Mouse (Mus musculus) NIH3T3 (cell line): ENCODE results near the gene Atxn10.

Experiments
- DNase-seq: peaks from one replicate; pipeline ENCODE4 v3.0.0-alpha.2; 2012; ENCODE audit warnings: low read depth

The Atxn10 gene

DNA sequence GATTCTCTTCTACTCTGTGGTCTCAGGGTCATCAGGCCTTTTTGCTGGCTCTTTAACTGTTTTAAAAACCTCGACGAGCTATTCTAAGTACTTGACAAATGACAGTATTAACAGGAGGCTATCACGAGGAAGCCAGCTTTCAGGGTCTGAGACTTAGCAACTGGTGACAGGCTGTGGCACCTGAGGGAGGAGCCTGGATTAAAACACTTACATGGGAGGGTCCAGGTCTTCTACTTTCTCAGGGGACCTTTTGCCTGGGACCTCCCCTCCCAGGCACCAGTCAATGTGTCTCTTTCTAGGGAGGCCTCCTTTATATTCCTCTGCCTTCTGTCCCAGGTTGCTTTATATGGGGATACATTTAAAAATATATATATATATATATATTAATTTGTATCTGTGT, 1.8 kb upstream of the Atxn10 start:
- no peak for DNase-seq

GRCm38 (mm10) chr15:85336301-85336991, 401 bp downstream of the Atxn10 start:
- DNase-seq = peak; percentile 90

GRCm38 (mm10) chr15:85337219-85337618, 1.2 kb downstream of the Atxn10 start:
- DNase-seq = peak; percentile 43

- no peak for DNase-seq
Measured at GRCm38 (mm10) chr15:85337979-85338378, 1.9 kb downstream of the Atxn10 start.

GRCm38 (mm10) chr15:85342246-85342645, 6.2 kb downstream of the Atxn10 start:
- DNase-seq = no peak

DNA sequence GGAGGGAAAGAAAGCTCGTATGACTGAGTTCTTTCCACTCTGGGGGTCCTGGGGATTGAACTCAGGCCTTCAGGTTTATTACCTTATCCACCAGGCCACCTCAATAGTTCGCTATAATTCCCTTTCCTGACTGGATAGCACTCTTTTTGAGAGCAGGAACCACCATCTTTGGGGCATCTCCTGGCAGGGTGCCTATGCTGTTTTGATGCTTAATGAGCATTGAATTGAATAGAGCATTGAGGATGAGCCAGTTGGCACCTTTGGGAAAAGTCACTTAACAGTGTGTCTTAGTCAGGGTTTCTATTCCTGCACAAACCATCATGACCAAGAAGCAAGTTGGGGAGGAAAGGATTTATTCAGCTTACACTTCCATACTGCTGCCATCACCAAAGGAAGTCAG, 8.6 kb downstream of the Atxn10 start:
- DNase-seq = no peak

DNA sequence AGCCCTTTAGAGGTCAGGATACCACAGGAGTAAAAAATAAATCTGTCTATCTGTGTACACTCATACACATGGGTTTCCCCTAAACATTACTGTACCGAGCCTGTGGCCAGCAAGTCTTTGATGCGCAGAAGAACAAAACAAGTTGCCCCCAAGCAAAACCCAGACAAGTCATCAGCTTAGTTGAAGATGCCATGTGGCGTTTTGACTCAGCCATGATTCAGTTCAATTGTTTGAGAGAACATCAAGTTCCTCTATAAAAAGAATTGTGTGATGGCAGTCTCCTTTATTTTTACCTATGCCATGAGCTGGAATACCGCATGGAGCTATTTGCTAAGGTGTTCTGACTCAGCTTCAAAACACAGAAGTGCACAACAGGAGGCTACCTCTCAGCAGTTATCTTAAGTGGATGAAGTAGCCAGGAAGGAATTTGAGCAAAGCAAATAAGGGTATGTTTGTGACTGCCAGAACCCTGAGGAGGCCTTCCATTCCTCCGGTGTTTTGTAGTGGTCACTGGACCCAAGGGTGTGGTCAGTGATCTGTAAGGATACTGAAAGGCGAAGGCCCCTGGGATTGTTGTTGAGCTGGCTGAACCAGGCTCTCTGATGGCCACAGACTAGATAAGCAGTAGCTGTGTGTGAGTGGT, 11.1 kb downstream of the Atxn10 start:
- DNase-seq = peak; percentile 24

- DNase-seq = no peak
Measured at GRCm38 (mm10) chr15:85350144-85350543, 14.1 kb downstream of the Atxn10 start.

- DNase-seq = no peak
Measured at GRCm38 (mm10) chr15:85354060-85354459, 18.0 kb downstream of the Atxn10 start.

DNA sequence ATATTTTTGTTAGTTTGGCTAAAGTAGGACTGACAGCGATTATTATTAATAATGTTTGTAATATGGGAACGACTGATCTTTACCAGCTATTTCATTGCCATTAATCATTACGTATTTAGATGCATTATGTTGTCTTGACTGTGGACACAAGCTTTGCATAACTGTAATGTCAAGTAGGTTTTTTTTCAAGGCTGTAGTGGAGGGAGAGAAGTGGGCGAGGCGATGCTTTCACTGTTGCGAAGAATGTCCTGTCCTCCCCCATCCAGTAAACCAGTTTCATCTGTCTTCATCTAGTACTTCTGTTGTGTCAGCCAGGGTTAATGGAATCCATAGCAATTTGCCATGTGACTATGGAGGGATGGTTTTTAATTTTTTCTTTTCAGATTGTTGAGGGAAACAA, 20.1 kb downstream of the Atxn10 start:
- DNase-seq = no peak

GRCm38 (mm10) chr15:85357465-85358225, 21.6 kb downstream of the Atxn10 start:
- DNase-seq = no peak

DNA sequence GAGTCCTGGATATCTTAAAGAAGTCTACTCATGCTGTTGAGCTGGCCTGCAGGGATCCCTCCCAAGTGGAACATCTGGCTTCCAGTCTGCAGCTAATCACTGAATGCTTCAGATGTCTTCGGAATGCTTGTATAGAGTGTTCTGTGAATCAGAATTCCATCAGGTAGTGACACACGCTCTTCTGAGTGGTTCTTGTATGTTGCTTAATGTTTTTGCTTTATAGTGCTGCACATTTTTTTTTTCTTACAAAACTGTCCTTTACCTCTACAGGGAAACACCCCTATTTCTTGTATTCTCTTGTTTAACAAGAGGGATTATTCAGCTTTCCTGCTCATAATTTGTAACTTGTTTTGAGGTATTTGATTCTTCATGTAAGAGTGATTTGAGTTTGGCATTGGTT, 23.4 kb downstream of the Atxn10 start:
- peak; percentile 73 for DNase-seq

DNA sequence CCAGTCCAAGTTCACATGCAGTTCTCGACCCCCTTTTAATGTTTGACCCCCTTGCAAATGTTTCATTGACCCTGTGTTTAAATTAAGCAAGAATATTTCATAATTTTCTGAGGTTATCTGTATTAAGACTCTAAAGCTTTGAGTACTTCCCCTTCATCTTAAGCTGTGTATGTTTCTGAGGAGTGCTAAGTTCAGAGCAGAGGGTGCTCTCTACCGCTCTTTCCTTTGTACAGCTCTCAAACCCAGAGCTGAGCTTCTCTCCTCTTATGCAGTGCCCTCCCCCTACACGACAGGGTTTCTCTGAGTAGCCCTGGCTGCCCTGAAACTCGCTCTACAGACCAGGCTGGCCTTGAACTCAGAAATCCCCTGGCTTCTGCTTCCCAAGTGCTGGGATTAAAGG, 23.9 kb downstream of the Atxn10 start:
- no peak for DNase-seq

- DNase-seq = no peak
Measured at GRCm38 (mm10) chr15:85364366-85364765, 28.3 kb downstream of the Atxn10 start.

DNA sequence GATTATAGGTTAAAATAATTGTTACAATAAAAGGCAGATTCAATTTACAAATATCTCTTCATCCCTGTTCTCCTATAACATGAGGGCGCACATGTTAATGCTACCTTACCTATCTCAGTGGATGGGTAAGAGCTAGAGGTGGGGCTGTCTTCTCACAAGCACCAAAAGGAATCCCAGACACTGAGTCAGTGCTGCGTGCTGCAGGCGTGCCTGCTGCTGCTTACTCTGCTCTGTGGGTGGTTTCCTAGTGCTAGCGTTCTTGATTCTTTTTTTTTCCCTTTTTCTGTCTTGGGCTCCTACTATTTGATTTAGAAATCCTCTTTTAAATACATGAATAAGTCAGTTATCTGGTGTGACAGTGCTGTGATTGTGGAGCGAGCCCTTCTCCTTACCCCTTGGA, 30.9 kb downstream of the Atxn10 start:
- no peak for DNase-seq

GRCm38 (mm10) chr15:85369765-85370164, 33.7 kb downstream of the Atxn10 start:
- DNase-seq = peak; percentile 31

DNA sequence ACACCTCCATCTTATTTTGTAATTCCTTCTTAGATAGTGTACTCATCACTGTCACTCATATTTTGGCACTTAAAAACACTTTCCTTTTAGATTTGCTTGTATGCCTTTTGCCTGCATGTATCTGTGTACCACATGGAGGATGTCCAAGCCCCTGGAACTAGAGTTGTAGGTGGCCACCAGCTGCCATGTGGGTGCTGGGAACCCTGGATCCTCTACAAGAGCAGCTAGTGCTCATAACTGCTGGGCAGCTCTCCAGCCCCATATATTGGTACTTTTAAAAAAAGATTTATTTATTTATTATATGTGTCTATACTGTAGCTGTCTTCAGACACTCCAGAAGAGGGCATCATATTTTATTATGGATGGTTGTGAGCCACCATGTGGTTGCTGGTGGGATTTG, 37.1 kb downstream of the Atxn10 start:
- no peak for DNase-seq

DNA sequence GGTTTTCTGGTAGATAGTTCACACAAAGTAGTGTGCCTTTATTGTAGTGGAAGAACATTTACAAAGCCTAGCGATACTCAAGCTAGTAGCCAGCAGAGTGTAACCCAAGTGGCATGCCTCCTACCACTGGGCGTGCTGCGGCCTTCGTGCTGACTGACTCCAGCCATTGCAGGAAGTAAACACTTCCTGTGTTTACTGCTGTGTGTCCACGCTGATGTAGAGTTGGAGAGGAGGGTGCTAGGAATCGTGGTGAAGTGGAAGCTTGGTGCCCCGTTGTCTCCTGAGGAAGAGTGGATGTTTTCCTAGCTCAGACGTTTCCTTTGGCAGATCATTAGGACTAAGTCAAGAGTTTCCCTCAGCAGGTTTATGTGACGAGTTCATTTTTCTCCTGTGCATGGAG, 47.4 kb downstream of the Atxn10 start:
- DNase-seq = no peak

DNA sequence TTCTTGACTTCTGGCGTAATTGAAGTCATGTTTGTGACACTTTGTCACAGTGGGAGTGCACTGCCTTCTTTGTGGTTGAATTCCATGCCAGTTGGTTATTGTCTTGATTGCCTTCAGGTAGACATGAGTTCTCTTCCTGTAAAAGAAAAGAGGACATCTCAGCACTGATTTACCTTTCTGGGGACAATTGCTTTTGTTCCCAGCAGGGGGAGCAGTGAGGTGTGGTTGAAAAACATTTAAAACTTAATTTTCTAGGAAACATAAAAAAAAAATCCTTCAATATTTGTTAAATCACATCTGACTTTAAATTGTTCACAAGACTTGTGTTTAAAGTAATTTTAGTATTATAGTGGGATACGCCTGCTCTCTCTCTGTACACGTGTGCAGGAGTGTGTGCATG, 52.7 kb downstream of the Atxn10 start:
- DNase-seq = peak; percentile 54

DNA sequence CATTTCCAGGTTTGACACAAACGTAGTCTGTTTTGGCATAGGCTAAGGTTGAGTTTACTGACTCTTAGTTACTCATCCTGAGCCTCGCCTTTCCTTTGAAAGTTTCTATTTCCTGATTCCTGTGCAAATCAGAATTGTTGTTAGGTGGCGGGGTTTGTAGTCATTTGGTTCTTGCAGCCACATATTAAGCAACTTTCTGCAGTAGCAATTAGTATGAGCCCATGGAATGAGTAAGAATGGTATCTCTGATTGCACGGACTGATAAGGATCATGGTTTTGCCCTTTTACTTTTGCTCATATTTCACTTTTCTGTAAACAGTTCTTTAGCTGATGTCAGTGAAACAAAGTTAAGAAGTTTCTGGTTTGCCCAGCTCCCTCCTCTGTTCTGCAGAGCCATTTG, 53.9 kb downstream of the Atxn10 start:
- DNase-seq = peak; percentile 17

DNA sequence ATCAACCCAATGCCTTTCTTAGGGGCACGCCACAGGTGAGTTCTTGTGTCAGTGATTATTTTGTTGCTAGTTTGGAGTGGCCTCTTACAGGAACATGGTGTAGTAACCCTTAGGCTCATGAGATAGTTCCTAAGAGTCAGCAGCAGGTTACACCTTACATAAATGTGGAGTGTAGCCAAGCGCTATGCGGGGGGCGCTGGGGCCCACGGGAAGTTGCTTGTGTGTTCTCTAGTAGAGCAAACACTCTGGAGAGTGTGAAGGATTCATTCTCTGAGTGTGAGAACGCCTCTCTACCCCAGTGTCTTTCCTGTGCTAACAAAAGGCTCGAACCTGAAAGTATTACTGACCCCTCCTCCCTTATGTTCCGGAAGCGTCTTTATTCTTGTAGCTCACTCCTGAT, 59.3 kb downstream of the Atxn10 start:
- no peak for DNase-seq

- peak; percentile 20 for DNase-seq
Measured at GRCm38 (mm10) chr15:85401926-85402325, 65.9 kb downstream of the Atxn10 start.

DNA sequence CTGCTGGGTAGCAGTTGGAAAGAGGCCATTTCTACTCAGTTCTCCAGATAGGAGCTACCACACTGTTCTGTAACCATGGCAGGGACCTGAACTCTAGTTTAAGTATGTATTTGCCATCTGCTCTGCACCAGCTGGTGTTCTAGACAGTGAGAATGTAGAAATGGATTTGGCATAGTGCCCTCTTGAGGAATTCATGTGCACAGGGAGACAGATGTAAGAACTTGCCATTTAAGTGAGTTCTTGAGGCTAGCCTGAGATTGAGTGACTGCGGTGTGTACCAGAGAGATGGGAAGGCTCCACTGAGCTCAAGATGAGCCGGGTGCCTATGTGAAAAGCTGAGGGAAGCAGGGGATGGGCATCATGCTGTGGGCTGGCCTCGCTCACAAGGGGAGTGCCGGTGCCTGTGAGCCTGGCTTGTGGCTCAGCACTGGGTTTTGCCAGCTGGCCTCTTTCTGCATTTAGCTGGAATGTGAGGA, 67.2 kb downstream of the Atxn10 start:
- peak; percentile 66 for DNase-seq
